Mouse (Mus musculus): ENCODE measurements at regions not wholly inside any gene's neighbourhood (a gene's known extent, or its start where the extent isn't known, plus 50 kb on each side); places are given as distances from the start of the nearest gene placed in this dataset.

- Histone ChIP-seq H3K9me3 (replicated peaks) (no peaks in the 10 kb centered on the region), H3K4me1 (no peaks in the 10 kb centered on the region), H3K4me3 (no peak overlapping the region), H3K27me3 (no peaks in the 10 kb centered on the region), H3K27ac (no peak overlapping the region), H3K36me3 (no peaks in the 10 kb centered on the region), H3K4me2 (replicated peaks) (no peak overlapping the region), H3K9ac (no peak overlapping the region)
- 0 out of 2 replicates have a peak, but pooled peaks have one; percentile 19 for ATAC-seq (ENCODE audit: low FRiP score)
- WGBS, result 21% methylated on average over 4 of the region's 4 CpGs
These were observed 649.3 kb upstream of the Arrdc4 start for GRCm38 (mm10) chr7:69398299-69398698.

- ATAC-seq (ENCODE audit: low FRiP score), result no peak
- Histone ChIP-seq H3K9ac (no peak overlapping the region), H3K4me1 (no peaks in the 10 kb centered on the region), H3K9me3 (replicated peaks) (no peaks in the 10 kb centered on the region), H3K4me2 (replicated peaks) (no peak overlapping the region), H3K27me3 (no peaks in the 10 kb centered on the region), H3K4me3 (no peak overlapping the region), H3K27ac (no peak overlapping the region), H3K36me3 (no peaks in the 10 kb centered on the region)
- 80% methylated on average over 2 of the region's 2 CpGs for WGBS
These were observed 647.8 kb upstream of the Arrdc4 start for GRCm38 (mm10) chr7:69396868-69397267.
